Mouse (Mus musculus) cerebellum, adult 11 months (tissue): Measurements from ENCODE around the gene Gpr153.

Source experiments
- DNase-seq: peaks from one replicate; pipeline ENCODE4 v3.0.0; 2022

The Gpr153 gene

DNA sequence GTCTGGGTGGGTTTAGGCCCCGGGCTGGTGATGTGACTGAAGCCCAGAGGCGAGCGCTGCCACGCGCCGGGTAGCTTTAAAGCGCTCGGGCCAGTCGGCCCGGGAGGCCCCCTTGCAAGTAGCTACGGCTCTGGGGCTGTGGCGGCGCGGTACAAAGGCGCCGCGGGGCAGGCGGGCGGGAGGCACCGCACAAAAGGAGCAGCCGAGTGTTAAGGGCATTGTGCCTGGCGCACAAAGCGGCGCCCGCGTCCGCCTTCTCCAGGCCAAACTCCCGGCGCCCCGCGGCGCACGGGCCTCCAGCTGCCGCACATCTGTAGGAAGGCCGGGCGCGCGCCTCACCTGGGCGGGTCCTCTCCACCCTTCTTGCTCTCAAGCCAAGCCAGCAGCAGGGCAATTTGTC is 16.4 kb downstream of the Gpr153 start:
- DNase-seq, result no peak

DNA sequence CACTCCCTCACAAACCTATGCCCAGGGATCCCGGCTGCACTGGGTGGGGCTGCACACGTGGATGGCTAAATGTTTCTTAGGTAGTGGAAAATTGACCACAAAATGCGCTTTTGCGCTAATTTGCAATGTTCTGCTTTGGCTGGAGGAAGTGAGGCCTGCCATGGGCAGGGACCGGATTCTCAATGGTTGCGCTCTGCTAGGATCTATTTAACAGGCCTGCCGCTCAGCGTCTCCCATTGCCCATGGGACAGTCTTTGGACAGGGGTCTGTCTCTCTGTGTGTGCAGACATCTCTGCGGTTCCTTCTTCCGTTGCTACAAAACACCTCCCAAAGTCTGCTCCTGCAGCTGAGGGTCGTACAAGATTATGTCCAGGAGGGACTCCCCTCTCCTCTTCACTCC is 17.0 kb downstream of the Gpr153 start:
- DNase-seq, result no peak

DNA sequence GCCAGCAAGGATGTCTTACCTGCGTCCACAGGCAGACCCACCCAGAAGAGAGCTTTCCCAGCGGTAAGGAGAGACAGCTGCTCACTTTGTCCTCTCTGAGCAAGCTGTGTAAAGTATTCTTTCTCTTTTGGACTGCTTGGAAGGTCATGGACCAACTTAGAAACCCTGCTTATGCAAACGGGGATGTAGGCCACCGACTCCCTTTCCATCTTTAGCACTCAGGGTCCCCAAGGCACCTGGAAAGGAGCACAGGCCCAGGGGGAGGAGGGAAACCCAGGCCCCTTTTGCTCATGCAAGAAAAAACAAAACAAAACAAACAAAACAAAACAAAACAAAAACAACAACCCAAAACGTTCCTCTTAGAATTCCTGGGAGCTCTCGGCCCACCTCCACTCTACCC is 17.5 kb downstream of the Gpr153 start, which contains the start of gene Hes3:
TSS of gene Hes3 (minus strand) at position 101 of the 400 bp plus-strand sequence.
- DNase-seq, result no peak

DNA sequence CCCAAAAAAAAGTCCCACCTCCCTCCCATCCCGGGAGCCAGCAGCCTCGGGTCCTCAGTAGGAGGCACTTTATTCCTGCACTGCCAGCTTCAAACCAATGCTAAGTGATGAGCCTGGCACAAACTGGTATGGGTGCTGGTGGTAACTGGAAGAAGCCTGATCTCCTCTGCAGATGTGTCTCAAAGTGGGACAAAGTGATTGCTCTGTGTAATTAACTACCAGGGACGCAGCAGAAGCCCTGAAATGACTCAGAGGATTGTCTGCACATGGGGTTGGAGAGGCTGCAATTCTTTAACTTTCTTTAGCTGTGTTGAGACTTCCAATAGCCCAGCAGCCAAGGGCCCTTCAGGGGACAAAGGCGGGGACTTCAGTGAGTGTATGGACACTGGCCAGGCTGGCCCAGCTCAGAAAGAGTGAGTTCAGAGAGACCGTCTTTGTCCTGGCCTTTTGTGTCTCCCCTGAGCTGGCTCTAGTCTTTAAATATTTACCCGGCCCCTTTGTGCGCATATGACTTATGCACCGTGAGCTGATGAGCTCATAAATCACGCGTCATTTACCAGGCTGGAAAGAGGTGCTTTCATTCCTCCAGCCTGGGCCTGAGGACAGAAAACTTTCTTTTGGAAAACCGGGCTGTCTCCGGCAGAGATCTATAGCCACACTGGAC is 18.2 kb downstream of the Gpr153 start:
- DNase-seq, result no peak

DNA sequence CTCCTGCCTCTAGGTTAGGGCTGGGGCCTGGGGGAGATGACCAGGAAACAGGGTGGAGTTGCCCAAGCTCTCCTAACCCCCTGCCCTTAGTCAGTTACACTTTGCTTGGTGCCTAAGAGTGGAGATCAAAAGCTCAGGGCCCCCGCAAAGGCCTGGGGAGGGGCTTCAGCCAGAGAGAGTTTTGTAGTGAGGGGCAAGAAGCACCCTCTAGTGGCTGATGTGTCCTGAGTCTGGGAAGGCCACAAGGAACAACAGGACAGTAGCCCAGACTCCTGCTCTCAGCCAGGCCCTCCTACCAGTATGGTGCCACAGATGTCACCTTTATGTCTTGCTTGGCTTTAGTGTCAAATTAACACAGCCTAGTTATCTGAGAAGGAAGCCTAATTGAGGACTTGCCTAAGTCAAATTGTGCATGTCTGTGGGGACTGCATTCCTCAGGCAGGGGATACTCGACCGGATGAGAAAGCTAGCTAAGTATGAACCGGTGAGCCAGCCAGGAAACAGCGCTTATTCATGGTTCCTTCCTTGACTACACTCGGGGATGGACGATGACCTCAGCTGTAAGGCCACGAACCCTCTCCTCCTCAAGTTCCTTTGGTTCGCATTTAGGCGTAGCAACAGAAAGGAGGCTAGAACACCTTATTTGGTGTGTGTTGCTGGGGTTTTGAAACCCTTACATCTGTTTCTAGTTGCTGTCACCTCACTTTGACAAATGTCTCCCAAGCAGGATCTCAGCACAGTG is 20.3 kb downstream of the Gpr153 start:
- no peak for DNase-seq

DNA sequence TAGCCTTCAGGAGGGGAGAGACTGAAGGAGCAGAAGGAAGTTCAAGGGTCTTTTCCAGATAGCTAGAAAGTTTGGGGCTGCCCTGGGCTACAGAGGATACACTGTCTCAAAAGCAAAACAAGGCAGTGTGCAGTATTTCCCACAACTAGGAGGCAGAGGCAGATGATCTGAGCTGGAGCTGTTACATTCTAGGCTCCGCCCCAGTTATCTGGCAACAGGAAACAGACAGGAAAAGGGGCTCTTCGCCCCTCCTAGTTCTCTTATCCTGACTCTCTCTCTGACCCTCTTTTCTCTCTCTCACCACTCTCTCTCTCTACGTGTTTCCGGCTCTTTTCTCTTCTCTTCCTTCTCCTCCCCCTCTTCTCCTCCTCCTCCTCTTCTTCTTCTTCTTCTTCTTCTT is 21.9 kb downstream of the Gpr153 start:
- DNase-seq, result no peak

DNA sequence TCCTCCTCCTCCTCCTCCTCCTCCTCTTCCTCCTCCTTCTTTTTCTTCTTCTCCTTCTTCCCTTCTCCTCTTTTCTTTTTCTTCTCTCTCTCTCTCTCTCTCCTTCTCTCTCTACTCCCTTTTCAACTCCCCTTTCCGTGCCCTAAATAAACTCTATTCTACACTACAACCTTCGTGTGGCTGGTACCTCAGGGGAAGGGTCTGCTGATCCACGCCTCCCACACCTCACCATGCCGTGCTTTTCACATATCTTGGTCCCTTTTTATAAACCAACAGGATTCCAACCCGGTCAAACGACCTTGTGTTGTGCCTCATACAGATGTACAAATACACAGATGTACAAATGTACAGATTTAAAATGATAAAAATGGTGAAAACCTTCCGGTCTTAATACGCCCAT is 22.3 kb downstream of the Gpr153 start:
- DNase-seq, result no peak

DNA sequence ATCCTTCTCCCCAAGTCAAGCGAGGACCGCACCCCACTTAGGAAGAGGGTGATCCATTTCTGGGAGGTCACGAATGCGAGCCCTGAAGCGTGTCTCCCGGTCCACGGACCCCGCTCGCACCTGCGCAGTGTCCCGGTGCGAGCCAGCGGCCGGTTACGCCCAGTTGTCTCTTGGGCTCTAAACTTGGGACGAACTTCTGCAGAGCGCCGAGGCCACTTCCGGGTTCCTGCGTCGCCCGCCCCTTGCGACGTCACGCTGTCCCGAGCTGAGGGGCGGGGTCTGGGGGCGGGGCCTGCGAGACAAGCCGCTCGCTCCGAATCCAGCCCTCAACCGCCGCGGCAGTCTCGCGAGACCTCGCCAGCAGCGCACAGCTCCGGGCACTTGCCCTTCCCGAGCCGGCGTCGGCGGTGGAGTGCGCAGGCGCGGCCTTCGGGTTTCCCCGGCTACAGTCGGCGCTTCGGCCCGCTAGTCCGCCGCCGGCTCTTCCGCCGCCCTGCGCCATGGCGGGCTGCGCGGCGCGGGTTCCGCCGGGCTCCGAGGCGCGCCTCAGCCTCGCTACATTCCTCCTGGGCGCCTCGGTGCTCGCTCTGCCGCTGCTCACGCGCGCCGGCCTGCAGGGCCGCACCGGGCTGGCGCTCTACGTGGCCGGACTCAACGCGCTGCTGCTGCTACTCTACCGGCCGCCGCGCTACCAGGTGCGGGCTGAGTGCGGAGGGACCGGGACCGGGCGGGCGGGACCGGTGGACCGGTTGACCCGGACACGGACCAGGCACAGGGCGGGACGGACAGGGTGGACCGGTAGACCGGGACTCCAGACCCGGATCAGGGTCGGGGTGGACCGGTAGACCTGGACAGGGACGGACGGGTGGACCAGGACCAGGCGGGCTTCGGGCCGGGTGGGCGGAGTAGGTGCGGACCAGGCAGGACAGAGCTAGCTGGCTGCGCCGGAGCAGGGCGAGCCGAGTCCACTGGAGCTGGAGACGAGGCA is 23.1 kb downstream of the Gpr153 start, which contains the start of gene Icmt:
TSS of gene Icmt (plus strand) at position 354 of the 988 bp plus-strand sequence.
- peak; percentile 99 for DNase-seq

DNA sequence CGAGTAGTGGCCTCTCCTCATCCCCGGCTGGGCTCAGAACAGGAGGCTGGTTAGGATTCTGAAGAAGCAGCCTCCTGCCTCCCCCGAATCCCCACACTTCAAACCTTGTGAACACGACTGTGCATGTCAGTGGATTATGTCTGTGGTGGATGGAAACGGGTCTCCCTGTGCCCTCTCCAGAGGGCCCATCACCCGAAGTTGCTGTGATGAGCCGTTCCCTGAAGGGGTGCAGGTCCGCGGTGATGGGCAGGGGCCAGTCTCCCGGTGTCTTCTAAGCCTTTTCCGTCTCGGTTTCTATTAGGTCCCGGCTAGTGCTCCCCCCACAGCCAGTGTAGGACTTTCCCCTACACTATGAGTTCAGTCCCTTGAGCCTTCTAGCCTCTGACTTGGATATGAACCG is 24.8 kb downstream of the Gpr153 start:
- DNase-seq, result no peak

DNA sequence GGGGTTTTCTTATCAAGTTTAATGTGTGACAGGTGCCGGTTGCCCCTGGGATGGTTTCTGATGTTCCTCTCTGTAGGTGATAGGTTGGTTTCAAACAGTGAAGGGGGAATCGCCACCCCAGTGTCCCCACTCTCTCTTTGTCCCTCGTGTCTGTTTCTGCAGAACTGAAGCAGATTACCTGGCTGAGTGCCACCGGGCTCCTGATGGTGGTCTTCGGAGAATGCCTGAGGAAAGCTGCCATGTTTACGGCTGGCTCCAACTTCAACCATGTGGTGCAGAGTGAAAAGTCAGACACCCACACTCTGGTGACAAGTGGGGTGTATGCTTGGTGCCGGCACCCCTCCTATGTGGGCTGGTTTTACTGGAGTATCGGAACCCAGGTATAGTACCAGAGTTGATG is 26.3 kb downstream of the Gpr153 start:
- DNase-seq, result no peak

DNA sequence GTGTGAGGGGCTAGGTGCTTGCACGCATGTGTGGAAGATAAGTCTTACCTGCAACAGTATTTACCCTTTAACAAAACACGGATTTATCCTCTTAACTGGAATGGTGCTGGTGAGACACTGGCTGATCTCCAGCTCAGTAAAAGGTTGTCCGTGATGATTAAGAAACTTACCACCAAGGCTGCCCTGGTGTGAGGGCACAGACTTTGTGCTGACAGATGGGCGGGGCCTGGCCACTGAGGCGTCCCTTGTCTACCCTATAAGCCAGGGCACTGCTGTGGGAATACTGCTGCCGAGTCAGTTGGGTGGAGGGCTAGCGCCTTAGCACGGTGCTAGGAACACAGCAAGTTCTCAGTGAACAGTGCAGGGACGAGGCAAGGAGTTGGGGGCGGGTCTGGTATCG is 28.0 kb downstream of the Gpr153 start:
- no peak for DNase-seq

DNA sequence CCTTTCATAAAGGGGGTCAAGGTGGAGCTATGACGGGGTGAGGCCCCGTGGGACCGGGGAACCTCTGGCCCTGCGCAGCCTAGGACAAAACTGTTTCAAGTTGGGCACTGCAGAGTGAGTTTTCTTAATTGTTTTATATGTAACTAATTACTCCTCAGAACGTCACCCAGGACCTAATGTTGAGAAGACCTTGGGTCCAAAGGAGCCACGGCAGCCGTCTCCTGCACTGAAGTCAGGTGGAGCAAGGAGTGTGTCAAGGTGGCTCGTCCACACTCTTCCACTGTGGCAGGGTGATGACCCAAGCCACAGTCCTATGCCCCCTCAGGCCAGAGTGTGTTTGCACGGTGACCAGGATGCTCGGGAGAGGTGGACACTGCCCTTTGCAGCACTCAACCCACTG is 29.1 kb downstream of the Gpr153 start:
- no peak for DNase-seq

DNA sequence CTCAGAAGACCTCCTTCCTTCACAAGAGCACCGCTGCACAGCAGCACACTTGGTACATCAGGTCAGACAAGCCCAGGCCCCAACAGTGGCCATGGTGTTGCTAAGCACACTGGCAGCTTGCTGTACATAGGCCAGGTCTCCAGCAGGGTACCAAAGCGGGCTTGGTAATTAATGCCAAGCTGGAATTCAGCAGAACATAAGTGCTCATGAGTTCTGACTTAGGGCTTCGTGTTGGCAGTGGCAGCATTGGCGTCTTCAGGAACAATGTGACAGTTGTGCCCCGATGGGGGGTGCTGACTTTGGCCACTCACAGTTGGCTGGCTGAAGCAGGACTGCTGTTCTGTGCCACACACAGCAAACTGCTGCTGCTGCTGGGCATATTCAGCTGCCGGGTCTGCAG is 30.7 kb downstream of the Gpr153 start:
- no peak for DNase-seq

DNA sequence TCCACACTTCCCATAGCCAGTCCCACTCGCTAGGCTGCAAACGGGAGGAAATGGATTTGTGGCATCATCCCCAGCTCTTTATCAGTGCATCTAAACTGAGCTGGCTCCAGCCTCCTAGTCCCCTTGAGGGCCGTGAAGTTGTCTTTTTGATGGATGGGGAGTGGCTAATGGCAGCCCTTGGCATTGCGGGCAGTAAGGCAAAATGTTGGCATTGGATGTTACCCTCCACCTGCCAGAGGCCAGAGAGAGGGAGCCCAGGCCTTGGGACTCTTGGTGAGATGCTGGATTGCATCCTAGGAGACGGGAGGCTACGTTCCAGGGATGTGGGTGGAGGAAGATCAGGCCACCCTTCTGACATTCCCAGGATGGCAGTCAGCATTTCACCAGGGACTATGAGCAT is 32.0 kb downstream of the Gpr153 start:
- DNase-seq, result no peak

DNA sequence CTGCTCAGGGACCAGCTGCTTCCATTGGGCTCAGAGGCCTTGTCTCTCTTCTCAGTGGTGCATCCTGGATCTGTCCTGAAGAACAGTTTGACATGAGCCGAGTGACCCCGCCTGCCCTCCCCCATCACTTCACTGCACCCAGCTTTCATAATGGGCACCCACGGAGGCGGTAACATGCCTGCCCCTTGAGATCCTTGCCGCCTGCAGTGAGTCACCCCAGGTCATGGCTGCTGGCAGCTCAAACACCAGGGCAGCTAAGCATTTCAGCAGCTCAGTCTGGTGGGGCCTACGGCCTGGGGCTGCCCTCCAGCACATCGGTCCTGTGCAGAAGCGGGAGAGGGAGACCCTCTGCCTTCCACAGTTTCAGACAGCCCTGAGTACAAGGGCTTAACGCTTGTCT is 33.5 kb downstream of the Gpr153 start:
- DNase-seq, result no peak

DNA sequence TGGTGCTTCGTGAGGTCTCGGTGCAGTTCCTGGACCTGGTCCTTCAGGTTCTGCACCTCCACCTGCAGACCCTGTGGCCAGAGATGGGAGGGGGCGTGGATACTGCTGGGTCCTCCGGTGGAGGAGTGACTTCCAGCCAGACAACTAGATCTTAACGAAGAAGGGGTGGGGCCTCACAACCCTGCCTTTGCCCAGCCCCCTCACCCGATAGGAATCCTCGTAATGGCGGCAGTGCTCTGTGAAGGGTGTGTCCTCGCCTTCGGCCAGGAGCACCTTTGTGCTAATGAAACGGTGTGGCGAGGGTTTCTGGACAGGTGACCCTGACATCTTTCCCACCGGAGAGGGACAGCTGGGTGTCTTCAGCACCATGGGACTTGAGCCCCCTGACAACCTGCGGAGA is 38.2 kb downstream of the Gpr153 start:
- no peak for DNase-seq

DNA sequence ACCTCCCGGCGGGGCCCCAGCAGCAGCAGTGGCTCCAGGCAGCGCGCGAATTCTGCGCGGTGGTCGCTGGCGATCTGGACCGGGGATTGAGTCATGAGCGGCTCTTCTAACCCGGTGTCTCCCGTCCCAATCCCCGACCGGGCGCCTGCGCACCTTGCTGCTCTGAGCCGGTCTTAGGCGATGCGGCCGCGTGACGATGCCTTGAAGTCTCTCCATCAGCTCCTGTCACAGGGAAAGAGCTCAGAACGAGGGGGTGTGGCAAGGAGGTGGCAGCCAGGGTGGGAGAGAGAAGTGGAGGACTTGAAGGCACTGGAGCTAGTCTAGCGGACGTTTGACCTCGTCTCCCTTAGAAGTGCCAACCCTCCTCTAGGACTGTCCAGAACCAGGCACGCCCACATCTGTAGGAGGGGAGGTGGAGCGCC is 39.2 kb downstream of the Gpr153 start:
- DNase-seq, result no peak

DNA sequence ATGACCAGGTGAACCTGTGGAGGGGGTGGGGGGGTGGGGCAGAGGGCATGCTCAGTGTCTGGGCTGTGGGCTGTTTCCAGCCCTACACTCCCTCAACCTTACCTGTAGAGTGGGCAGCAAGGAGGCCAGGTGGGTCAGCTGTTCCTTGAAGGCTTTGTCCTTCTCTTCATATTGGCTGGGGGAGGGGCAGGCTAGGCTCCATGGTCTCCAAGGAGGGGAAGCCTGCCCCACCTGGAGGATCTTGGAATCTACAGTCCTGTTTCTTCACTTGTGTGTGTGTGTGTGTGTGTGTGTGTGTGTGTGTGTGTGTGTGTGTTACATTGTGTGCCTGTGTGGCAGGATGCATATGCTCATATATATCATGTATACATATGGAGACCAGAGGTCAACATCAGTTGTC is 39.9 kb downstream of the Gpr153 start:
- DNase-seq, result no peak

DNA sequence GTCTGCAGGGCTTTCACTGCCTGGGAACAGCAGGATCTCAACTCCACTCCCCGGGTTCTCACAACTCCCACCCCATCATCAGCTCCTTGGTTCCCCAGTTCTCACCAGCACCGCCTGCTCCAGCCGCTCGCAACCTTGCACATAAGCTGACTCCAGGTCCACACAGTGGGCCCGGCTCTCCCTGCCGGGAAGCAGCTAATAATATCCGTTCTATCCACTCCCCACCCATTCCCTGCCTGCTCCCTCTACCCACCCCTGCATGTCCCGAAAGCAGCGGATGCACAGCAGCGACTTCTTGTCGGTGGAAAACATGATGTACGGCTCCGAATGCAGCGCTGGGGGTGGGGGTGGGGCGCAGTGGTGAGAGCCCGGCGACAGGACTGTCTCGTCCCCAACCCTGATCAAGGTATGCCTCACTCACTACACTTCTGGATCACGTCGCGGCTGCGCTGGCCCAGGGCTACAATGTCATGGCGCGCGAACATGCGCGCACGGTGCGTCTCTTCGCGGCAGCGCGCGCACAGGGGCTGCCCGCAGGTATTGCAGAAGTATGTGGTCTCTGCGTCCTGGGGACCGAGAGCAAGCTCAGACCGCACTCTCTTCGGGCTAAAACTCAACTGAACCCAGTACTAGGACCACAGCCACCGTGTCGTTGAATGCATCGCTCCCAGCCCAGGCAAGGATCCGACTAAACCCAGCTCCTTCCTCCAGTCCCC is 41.6 kb downstream of the Gpr153 start:
- DNase-seq, result no peak

DNA sequence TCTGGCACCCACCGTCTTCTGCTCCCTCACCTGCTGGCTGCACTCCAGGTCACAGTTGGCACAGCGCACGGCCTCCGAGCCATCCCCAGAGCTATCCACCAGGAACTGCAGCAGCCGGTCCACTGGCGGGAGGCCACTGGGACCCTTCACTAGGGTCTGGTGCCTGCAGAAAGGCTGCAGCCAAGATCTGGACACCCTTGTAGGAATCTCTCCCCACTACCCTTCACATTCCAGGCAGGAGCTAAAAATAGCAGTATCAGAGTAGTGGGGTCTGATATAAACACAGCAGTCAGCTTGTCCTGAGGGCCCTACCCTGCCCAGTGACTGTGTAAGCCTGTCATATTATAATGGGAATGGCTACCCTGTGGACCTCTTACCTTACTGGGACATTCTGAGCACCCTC is 43.6 kb downstream of the Gpr153 start:
- DNase-seq, result no peak

DNA sequence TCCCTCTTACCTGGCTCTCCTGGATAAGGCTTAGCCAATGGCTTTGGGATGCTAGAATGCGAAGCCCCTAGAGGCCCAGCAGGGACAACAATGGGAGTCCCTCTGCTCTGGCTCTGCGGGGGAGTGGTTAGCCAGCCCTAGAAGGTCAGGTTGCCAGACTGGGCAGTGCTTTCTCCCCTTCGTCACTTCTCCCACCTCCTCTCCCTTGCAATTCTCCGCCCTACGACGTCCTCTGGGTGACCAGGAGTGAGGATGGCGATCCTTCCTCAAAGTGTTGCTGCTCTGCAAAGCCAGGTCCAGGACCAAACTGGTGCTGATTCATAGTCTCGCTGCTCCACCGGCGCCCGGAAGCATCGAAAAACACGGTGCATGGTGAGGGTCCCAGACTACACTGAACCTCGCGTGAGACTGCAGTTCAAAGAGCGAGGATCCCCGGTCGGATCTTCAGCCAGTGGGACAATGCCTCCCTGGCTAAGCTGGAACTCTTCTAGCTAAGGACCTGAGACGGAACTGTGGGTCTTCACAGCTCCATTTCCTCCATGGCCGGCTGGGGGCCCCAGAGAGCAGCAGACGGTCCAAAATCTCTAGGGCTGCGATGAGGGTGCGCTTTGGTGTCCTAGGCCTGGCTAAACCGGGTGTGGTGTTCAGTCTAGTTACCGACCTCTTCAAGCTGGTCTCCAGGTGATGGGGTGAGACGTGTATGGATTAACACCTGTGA is 44.6 kb downstream of the Gpr153 start, which contains the start of gene Rnf207:
TSS of gene Rnf207 (minus strand) at position 477 of the 718 bp plus-strand sequence.
- DNase-seq, result no peak

DNA sequence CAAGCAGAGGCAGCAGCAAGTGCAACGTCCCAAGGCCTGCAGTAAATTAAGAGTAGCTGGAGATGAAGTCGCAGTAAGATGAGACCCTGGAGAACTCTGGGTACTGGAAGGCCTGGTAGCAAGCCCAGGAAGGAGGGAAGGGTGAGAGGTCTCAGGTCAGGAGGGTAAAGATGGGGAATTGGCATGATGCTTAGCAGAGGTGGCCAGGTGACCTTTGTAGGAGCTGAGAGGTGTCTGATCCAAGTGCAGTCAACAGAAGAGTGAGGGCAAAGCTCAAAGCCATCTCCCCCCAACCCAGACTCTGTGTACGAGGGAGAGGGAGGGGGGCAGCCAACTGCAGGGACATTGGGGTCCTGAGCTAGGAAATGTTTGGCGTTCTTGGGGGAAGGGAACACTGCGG is 47.4 kb downstream of the Gpr153 start:
- DNase-seq, result no peak
